Mouse (Mus musculus) intestine, embryonic 15.5 days (tissue): ENCODE measurements around the gene Upk1a. TPM values are rescaled to one million over a fixed set of nuclear protein-coding genes. Genes with fewer than 3 reads are reported as not detected.

Experiments
- ATAC-seq: fragments of 200-750 bp; cut with Nextera tagmentation; 2 replicates; pipeline ENCODE4 v1.8.0; 2017; ENCODE audit warnings: moderate TSS enrichment, moderate library complexity
- H3K27ac ChIP-seq: fragments of 300-500 bp; sonication (generic); 2 replicates; pipeline ENCODE4 v1.5.1; 2015; ENCODE audit warnings: mild to moderate bottlenecking, inconsistent platforms
- H3K27me3 ChIP-seq: fragments of 300-500 bp; sonication (generic); replicated peaks from 2 replicates; pipeline ENCODE4 v1.6.1; 2015; ENCODE audit warnings: inconsistent platforms
- H3K36me3 ChIP-seq: fragments of 300-500 bp; sonication (generic); 2 replicates; pipeline ENCODE4 v1.6.1; 2015; ENCODE audit warnings: inconsistent platforms
- H3K4me1 ChIP-seq: fragments of 300-500 bp; sonication (generic); replicated peaks from 2 replicates; pipeline ENCODE4 v1.6.1; 2015; ENCODE audit warnings: inconsistent platforms
- H3K4me2 ChIP-seq: fragments of 300-500 bp; sonication (generic); replicated peaks from 2 replicates; pipeline ENCODE4 v1.6.1; 2015; ENCODE audit warnings: mild to moderate bottlenecking, inconsistent platforms
- H3K4me3 ChIP-seq: fragments of 300-500 bp; sonication (generic); replicated peaks from 2 replicates; pipeline ENCODE4 v1.5.1; 2015; ENCODE audit warnings: inconsistent platforms
- H3K9ac ChIP-seq: fragments of 300-500 bp; sonication (generic); 2 replicates; pipeline ENCODE4 v1.6.1; 2015; ENCODE audit warnings: inconsistent platforms
- H3K9me3 ChIP-seq: fragments of 300-500 bp; sonication (generic); 2 replicates; pipeline ENCODE4 v1.6.1; 2016; ENCODE audit warnings: inconsistent platforms
- WGBS: fragments of 180-500 bp; shearing (Covaris S2); methylation state at CpG from one replicate; pipeline ENCODE4 v1.1.7; 2015; 5-methylcytosine and 5-hydroxymethylcytosine counted together
- polyA plus RNA-seq: library from polyadenylated mRNA; unstranded; fragments of >200 nt; fragmentation: Nextera tagmentation; extraction: Ambion mirVana; gene quantifications from 2 replicates; pipeline ENCODE4 v1.2.1, GENCODE M21; 2015

The Upk1a gene
- polyA plus RNA-seq, 1 experiment from 2014 or later, result 10.0 TPM

DNA sequence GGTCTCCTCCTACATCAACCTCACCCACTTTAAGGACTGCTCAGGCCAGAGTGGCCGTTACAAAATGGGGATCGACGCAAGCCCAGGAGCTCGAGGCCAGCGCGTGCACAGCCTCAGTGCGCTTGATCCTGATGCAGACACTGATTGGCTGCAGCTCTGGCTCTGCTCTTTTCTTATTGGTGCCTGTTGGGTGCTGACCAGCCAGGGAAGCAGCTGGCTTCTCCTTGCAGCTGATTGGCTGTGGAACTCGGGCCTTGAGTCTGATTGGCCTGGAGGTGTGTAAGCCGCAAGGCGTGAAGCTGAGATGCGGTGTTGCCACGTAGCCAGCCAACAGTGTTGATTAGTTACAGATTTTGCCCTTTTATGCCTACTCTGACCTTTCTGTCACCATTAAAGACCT lies 13.9 kb downstream of the Upk1a start, which contains the start of gene Zbtb32:
Gene Zbtb32, minus strand, starts transcription at position 124 of the 400 bp plus-strand sequence.
- Histone ChIP-seq H3K27ac (0 out of 2 replicates have a peak within 1 kb of the TSS, but pooled peaks have one; percentile 40), H3K9me3 (no peaks in the 10 kb centered on the region), H3K9ac (no peak within 1 kb of the TSS), H3K4me1 (peaks cover 7% of the 10 kb centered on the region), H3K4me2 (peak within 1 kb of the TSS; percentile 30), H3K36me3 (no peaks in the 10 kb centered on the region), H3K27me3 (no peaks in the 10 kb centered on the region), H3K4me3 (no peak within 1 kb of the TSS)
- 93% methylated on average over 12 of the region's 12 CpGs for WGBS
- ATAC-seq, result no peak

DNA sequence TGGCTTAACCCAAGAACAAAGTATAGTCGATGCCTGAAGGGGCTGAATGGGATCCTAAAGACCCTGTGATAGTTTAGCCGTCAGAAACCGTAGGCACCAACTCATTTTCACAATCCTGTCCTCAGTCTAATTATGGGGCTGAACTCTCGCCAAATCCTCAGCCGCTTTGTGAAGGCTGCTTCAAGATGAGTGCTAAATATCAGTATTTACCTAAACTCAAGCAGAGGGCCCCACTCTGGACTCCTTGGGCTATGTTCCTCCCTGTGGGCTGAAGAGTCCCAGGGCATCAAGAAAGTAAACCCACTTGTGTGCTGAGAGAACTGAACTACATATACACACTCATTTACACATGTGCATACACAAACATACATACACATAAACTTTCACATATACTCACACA lies 15.8 kb downstream of the Upk1a start:
- no peak overlapping the region for H3K27ac ChIP-seq
- no peak overlapping the region for H3K9ac ChIP-seq
- peaks cover 13% of the 10 kb centered on the region for H3K4me1 ChIP-seq
- no peaks in the 10 kb centered on the region for H3K27me3 ChIP-seq
- H3K4me2 ChIP-seq, result no peak overlapping the region
- no peaks in the 10 kb centered on the region for H3K9me3 ChIP-seq
- WGBS, result 84% methylated on average over 5 of the region's 5 CpGs
- no peak for ATAC-seq
- H3K36me3 ChIP-seq, result no peaks in the 10 kb centered on the region
- H3K4me3 ChIP-seq, result no peak overlapping the region

DNA sequence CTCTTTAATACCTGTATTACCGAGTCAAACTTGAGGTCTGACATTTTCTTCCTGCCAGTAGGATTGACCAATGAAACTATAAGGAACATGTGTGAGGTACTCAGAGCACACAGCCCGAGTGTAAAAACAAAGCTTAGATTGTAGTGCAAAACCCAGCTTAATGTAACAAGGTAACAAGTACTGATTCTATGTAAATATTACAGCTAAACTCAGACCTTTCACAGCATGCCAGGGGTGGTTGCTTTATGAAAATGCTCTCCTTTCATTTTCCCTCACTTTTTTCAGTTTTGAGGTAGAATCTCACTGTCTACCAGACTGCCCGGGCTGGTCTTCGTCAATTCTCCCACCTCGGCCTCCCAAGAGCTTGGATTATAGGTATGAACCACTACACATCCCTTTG lies 16.6 kb downstream of the Upk1a start:
- ATAC-seq, result no peak
- H3K4me3 ChIP-seq, result no peak overlapping the region
- no peak overlapping the region for H3K4me2 ChIP-seq
- no peaks in the 10 kb centered on the region for H3K9me3 ChIP-seq
- H3K36me3 ChIP-seq, result no peaks in the 10 kb centered on the region
- 80% methylated on average over 5 of the region's 5 CpGs for WGBS
- H3K9ac ChIP-seq, result no peak overlapping the region
- no peaks in the 10 kb centered on the region for H3K27me3 ChIP-seq
- H3K27ac ChIP-seq, result no peak overlapping the region
- peaks cover 17% of the 10 kb centered on the region for H3K4me1 ChIP-seq

DNA sequence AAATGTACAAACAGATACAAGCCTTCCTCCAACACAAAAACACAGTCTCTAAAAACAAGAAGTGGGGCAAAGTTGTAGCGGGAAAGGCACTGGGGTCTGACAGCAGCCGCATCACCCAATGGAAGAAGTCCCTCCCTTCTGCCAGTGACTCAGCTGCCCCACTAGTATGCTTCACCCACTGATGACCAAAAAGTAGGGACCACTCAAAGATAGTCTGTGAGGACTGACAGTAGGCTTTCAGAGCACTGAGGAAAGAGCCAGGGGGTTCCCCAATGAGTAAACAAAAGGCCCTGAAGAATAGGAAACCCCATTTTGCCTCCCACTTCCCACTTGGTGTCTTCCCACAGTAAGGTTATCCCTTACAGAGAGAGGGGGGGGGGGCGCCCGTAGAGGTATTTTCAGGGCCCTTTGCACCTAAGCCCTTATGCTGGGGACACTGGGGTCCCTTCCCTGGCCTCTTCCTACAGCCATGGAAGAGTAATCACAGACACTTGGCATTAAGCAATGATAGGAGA lies 18.1 kb downstream of the Upk1a start:
- Histone ChIP-seq H3K36me3 (no peaks in the 10 kb centered on the region), H3K27ac (no peak overlapping the region), H3K4me3 (no peak overlapping the region), H3K4me2 (no peak overlapping the region), H3K27me3 (no peaks in the 10 kb centered on the region), H3K9me3 (no peaks in the 10 kb centered on the region), H3K9ac (no peak overlapping the region), H3K4me1 (peaks cover 23% of the 10 kb centered on the region)
- 75% methylated on average over 4 of the region's 4 CpGs for WGBS
- ATAC-seq, result no peak

DNA sequence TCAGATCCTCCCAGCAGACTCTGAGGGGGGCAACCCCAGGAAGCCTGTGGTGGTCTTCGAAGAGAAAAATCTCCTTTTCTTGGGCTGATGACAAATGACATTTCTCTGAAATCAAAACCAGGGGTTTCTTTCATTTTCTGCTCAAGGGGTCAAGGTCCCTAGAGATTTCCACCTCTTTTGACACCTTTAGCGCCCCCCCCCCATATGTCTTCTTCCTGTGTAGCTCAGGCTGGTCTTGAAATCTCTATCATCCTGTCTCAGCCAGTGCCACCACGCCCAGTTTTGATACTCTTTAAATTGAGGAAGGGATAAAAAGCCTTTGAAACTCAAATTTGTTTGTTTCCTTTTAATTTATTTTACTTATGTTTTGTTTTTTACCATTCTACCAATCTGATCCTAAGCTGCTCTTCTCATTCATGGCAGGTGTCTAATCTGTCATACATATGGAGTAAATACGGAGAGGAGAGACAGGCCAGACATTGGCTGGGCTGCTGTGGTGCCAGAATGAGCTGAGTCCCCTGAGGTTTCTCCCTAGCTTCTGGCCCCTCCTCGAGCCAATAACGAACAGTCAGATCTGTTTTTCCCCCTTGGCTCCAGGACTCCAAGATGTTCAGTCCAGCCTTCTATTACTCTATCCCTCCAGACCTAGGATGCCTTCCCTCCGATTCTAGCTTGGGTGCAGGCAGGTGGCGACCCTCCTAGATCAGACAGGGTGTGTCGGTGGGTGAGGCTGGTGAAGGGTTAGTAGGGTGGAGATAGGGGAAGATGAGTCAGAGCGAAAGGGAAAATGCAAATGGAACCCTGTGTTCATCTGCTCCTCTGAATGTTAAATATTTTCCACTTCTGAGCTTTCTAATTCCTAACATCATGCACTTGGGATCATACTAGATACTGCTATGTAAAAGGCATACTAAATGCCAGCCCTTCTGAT lies 18.8 kb downstream of the Upk1a start:
- 66% methylated on average over 10 of the region's 10 CpGs for WGBS

DNA sequence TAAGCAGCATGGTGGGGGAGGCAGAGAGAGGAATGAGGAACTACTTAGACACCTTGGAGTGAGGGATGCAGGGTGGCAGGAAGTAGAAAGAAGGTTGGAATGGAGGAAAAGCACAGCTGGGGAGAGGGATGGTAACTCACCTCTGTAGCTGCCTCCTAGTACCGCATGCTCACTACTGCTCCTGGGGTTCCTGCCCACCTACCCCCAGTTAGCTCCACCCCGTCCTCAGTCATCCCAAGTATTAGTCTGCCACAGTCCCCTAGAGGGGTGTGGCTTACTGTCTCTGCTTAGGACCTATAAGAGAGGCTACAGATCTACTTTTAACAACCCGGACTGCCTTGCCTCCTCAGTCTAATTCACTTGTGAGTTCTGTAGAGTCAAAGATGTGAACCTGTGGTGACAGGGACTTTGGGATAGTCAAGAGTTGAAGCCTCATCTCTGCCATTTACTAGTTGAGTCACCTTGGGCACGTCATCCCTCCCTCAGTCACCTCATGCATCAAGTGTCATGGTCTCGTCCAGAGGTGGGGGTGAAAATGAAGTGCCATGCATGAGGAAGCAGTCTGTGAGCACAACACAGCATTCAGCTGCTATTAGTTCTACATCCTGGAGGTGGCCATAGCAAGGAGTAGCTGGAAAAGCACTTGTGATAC lies 19.7 kb downstream of the Upk1a start:
- WGBS, result 54% methylated on average over 5 of the region's 5 CpGs
- no peak for ATAC-seq
- H3K27ac ChIP-seq, result no peak overlapping the region
- no peak overlapping the region for H3K4me3 ChIP-seq
- H3K9me3 ChIP-seq, result no peaks in the 10 kb centered on the region
- no peak overlapping the region for H3K9ac ChIP-seq
- no peak overlapping the region for H3K4me2 ChIP-seq
- H3K27me3 ChIP-seq, result no peaks in the 10 kb centered on the region
- no peaks in the 10 kb centered on the region for H3K36me3 ChIP-seq
- H3K4me1 ChIP-seq, result peaks cover 23% of the 10 kb centered on the region

More for the DNA sequence above, 18.8 kb downstream of the Upk1a start:
- Histone ChIP-seq H3K4me2 (no peak overlapping the region), H3K27me3 (no peaks in the 10 kb centered on the region), H3K9ac (no peak overlapping the region), H3K4me3 (no peak overlapping the region), H3K9me3 (no peaks in the 10 kb centered on the region), H3K4me1 (peaks cover 23% of the 10 kb centered on the region), H3K27ac (no peak overlapping the region), H3K36me3 (no peaks in the 10 kb centered on the region)
- ATAC-seq, result no peak

DNA sequence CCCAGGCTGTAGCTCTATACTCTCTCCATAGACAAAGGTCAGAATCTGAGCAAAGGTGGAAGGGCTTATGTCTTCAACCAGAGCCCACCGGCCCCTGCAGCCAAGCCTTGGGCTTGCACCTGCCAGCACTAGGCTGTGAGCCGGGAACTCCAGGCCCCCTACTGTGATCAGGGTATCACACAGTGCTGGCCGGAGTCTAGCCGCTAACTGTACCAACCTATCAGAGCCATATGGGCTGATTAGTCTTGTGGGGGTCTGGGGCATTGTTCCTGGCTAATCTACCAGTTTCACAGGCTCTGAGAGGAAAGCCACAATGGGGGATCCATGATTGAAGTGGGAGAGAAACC lies 21.1 kb downstream of the Upk1a start:
- WGBS, result 57% methylated on average over 4 of the region's 4 CpGs
- Histone ChIP-seq H3K4me2 (no peak overlapping the region), H3K9me3 (no peaks in the 10 kb centered on the region), H3K27ac (no peak overlapping the region), H3K36me3 (peaks cover 1% of the 10 kb centered on the region), H3K27me3 (no peaks in the 10 kb centered on the region), H3K9ac (no peak overlapping the region), H3K4me3 (no peak overlapping the region), H3K4me1 (peaks cover 34% of the 10 kb centered on the region)
- ATAC-seq, result no peak

DNA sequence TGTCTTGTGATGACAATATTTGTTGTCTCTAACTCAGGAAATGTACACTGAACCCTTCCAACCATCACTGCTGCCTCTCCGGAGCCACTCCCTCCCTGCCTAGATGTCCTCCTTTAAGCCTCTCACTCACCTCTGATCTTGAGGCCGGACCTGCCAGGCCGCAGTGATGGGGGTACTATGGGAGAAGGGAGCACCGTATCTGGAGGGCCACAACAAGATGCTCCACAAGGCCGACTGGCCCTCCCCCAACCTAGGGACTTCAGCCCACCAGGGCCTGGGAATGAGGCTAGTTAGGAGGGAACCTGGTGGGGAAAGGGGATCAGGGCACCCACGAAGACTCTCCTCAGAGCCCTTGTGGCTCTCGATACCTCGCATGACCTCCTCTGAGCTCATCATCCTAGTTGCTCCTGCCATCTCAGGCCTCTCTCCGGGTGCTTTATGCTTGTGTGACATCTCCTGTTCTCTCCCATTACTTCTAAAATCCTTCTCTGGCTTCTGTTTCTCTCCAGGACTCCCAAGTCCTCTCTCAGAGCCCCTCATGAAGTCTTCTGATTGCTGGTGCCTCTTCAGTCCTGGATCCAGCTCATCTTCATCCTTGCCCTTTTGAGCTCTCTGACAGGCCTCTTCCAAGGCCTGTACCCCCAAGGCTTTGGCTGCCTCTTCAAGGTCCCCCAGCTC lies 21.6 kb downstream of the Upk1a start:
- no peaks in the 10 kb centered on the region for H3K27me3 ChIP-seq
- no peak overlapping the region for H3K4me3 ChIP-seq
- peak overlapping the region; percentile 80 for H3K4me2 ChIP-seq
- H3K9ac ChIP-seq, result no peak overlapping the region
- no peaks in the 10 kb centered on the region for H3K9me3 ChIP-seq
- H3K27ac ChIP-seq, result no peak overlapping the region
- H3K36me3 ChIP-seq, result peaks cover 5% of the 10 kb centered on the region
- peaks cover 37% of the 10 kb centered on the region for H3K4me1 ChIP-seq
- no peak for ATAC-seq
- 75% methylated on average over 9 of the region's 9 CpGs for WGBS

DNA sequence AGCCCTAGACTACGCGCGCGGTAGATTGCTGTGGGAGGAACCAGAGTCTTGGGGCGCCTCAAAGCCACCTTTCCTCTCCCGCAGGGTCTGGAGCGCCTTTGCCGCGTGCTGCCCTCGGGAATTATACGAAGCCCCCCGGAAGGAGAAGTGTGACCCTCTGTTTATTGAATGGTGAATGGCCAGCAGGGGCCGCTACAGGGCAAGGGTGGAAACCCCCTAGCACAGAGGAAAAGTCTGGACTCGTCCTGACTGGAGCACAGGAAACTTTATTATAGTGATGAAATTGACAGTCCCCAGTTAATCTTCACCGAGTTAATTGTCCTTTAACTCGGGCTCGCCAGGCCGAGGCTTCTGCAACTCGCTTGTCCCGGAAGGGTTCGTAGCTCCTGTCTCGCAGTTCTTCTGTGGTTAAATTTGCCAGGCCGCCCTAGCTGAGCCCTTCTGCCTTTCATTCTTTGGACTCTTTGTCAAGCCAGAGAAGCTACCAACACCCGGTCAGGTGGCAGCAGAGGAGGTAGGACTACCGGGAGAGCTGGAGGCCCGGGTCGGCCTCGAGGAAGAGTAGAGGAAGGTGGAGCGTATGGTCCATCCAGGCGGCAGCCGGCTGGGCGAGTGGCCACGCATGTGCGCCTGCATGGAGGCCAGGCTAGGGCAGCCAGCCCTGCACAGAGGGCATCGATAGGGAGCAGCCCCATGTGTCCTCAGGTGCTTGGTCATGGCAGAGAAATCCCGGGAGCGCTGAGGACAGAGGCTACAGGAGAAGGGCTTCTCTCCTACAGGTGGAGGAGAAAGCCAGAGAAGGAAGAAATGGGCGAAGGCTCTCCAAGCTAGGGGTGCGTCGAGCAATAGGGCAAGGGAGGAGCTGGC lies 23.0 kb downstream of the Upk1a start:
- 20% methylated on average over 40 of the region's 40 CpGs for WGBS
- peak; percentile 77 for ATAC-seq
- Histone ChIP-seq H3K4me2 (peak overlapping the region; percentile 80), H3K27me3 (no peaks in the 10 kb centered on the region), H3K9me3 (no peaks in the 10 kb centered on the region), H3K9ac (peak overlapping the region; percentile 48), H3K36me3 (peaks cover 18% of the 10 kb centered on the region), H3K4me3 (peak overlapping the region; percentile 97), H3K4me1 (peaks cover 37% of the 10 kb centered on the region), H3K27ac (peak overlapping the region; percentile 88)

DNA sequence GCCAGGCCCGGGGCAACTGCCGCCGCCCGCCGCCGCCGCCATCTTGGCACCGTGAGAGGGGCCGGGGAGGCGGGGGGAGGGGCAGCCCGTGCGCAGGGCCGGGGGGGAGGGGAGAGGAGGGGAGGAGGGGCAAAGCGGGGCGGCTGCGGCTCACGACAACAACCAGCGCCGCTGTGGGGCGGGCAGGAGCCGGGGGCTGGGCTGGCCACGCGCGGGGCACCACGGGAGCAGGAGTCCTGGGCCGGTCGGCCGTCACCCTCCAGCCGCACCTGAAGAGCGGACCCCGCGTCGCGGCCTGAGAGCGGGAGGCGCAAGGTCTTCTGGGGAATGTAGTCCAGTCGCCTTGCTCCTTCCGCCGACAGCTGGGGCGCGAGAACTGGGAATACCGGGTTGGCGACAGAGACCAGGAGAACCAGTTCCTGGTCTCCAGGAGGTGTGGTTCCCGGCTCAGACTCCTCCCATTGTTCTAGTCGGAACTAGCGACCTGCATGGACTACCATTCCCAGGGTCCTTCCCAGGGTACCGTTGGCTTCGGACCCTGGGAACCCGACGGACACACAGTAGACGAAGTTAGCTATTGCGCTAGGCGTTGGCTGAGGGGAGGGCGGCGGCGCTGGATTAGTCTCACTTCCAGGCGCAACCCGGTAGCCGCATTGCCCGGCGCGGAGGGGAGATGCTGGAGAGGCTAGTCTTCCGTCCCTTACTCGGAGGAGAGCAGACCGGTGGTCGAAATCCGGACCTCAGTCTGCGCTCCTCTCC lies 23.8 kb downstream of the Upk1a start, which contains the start of gene Kmt2b:
Gene Kmt2b, minus strand, starts transcription at position 51 of the 759 bp plus-strand sequence.
- H3K36me3 ChIP-seq, result peaks cover 22% of the 10 kb centered on the region
- no peaks in the 10 kb centered on the region for H3K9me3 ChIP-seq
- peak; percentile 96 for ATAC-seq
- WGBS, result under 1% methylated on average over 53 of the region's 68 CpGs
- H3K27me3 ChIP-seq, result no peaks in the 10 kb centered on the region
- H3K9ac ChIP-seq, result peak within 1 kb of the TSS; percentile 98
- H3K4me1 ChIP-seq, result peaks cover 33% of the 10 kb centered on the region
- H3K27ac ChIP-seq, result peak within 1 kb of the TSS; percentile 88
- H3K4me3 ChIP-seq, result peak within 1 kb of the TSS; percentile 97
- H3K4me2 ChIP-seq, result peak within 1 kb of the TSS; percentile 88
